Mouse (Mus musculus): ENCODE measurements around the gene Wipf2. TPM values are rescaled to one million over a fixed set of nuclear protein-coding genes. Genes with fewer than 3 reads are reported as not detected.
A peak's percentile ranks its signal among the peaks of the same experiment; 100 is the strongest.

Wipf2 gene
- polyA plus RNA-seq, 1 experiment from 2014 or later, result 5.3 TPM

GRCm38 (mm10) chr11:98925265-98925721 lies 61.9 kb downstream of the Wipf2 start:
- no peaks in the 10 kb centered on the region for H3K27me3 ChIP-seq
- peak overlapping the region; percentile 36 for H3K4me2 ChIP-seq (replicated peaks)
- no peak overlapping the region for H3K9ac ChIP-seq
- no peaks in the 10 kb centered on the region for H3K36me3 ChIP-seq
- peaks cover 87% of the 10 kb centered on the region for H3K4me1 ChIP-seq
- H3K4me3 ChIP-seq (replicated peaks), result peak overlapping the region; percentile 18
- WGBS, result 4% methylated on average over 10 of the region's 10 CpGs
- H3K9me3 ChIP-seq (replicated peaks), result no peaks in the 10 kb centered on the region
- peak overlapping the region; percentile 94 for H3K27ac ChIP-seq (replicated peaks)
- ATAC-seq (ENCODE audit: insufficient number of reproducible peaks, low FRiP score, low TSS enrichment, low read depth), result peak; percentile 22; the same call in 1 of the 2 replicates

GRCm38 (mm10) chr11:98925868-98926311 lies 62.5 kb downstream of the Wipf2 start:
- Histone ChIP-seq H3K9ac (no peak overlapping the region), H3K27ac (replicated peaks) (peak overlapping the region; percentile 94), H3K9me3 (replicated peaks) (no peaks in the 10 kb centered on the region), H3K4me1 (peaks cover 93% of the 10 kb centered on the region), H3K4me3 (replicated peaks) (peak overlapping the region; percentile 18), H3K4me2 (replicated peaks) (peak overlapping the region; percentile 36), H3K27me3 (no peaks in the 10 kb centered on the region), H3K36me3 (no peaks in the 10 kb centered on the region)
- 4% methylated on average over 12 of the region's 12 CpGs for WGBS
- peak; percentile 35 for ATAC-seq (ENCODE audit: insufficient number of reproducible peaks, low FRiP score, low TSS enrichment, low read depth)

GRCm38 (mm10) chr11:98926553-98926952 lies 63.1 kb downstream of the Wipf2 start:
- H3K27ac ChIP-seq (replicated peaks), result peak overlapping the region; percentile 94
- no peak for ATAC-seq (ENCODE audit: insufficient number of reproducible peaks, low FRiP score, low TSS enrichment, low read depth)
- H3K9ac ChIP-seq, result no peak overlapping the region
- no peak overlapping the region for H3K4me3 ChIP-seq (replicated peaks)
- no peaks in the 10 kb centered on the region for H3K27me3 ChIP-seq
- 59% methylated on average over 7 of the region's 7 CpGs for whole genome bisulfite sequencing
- no peaks in the 10 kb centered on the region for H3K36me3 ChIP-seq
- H3K9me3 ChIP-seq (replicated peaks), result no peaks in the 10 kb centered on the region
- H3K4me2 ChIP-seq (replicated peaks), result no peak overlapping the region
- peaks cover 99% of the 10 kb centered on the region for H3K4me1 ChIP-seq

GRCm38 (mm10) chr11:98927438-98928076 lies 64.1 kb downstream of the Wipf2 start, which contains the start of gene Rara:
Rara (plus strand) TSS chr11:98927818.
- peak within 1 kb of the TSS; percentile 94 for H3K27ac ChIP-seq (replicated peaks)
- ATAC-seq (ENCODE audit: insufficient number of reproducible peaks, low FRiP score, low TSS enrichment, low read depth), result no peak
- WGBS, result 7% methylated on average over 21 of the region's 21 CpGs
- peak within 1 kb of the TSS; percentile 58 for H3K4me3 ChIP-seq (replicated peaks)
- H3K4me2 ChIP-seq (replicated peaks), result peak within 1 kb of the TSS; percentile 82
- no peaks in the 10 kb centered on the region for H3K27me3 ChIP-seq
- no peaks in the 10 kb centered on the region for H3K36me3 ChIP-seq
- H3K9ac ChIP-seq, result peak within 1 kb of the TSS; percentile 47
- H3K4me1 ChIP-seq, result peaks cover 99% of the 10 kb centered on the region
- no peaks in the 10 kb centered on the region for H3K9me3 ChIP-seq (replicated peaks)

GRCm38 (mm10) chr11:98928186-98928893 lies 64.9 kb downstream of the Wipf2 start:
- Histone ChIP-seq H3K27me3 (no peaks in the 10 kb centered on the region), H3K4me3 (replicated peaks) (peak overlapping the region; percentile 58), H3K27ac (replicated peaks) (peak overlapping the region; percentile 94), H3K36me3 (no peaks in the 10 kb centered on the region), H3K4me1 (peaks cover 99% of the 10 kb centered on the region), H3K4me2 (replicated peaks) (peak overlapping the region; percentile 82), H3K9ac (peak overlapping the region; percentile 47), H3K9me3 (replicated peaks) (no peaks in the 10 kb centered on the region)
- no peak for ATAC-seq (ENCODE audit: insufficient number of reproducible peaks, low FRiP score, low TSS enrichment, low read depth)
- WGBS, result 6% methylated on average over 12 of the region's 12 CpGs

GRCm38 (mm10) chr11:98929503-98929902 lies 66.1 kb downstream of the Wipf2 start:
- Histone ChIP-seq H3K36me3 (no peaks in the 10 kb centered on the region; the same call in 1 of the 2 replicates), H3K9ac (peak overlapping the region; percentile 16; the same call in 1 of the 2 replicates)
- ATAC-seq (ENCODE audit: insufficient number of reproducible peaks, low FRiP score, low TSS enrichment, low read depth), result no peak

GRCm38 (mm10) chr11:98930127-98930601 lies 66.7 kb downstream of the Wipf2 start:
- Histone ChIP-seq H3K36me3 (no peaks in the 10 kb centered on the region; the same call in 1 of the 2 replicates), H3K4me1 (peaks cover 99% of the 10 kb centered on the region), H3K4me2 (replicated peaks) (peak overlapping the region; percentile 82), H3K9ac (0 out of 2 replicates have a peak overlapping the region, but pooled peaks have one; percentile 16), H3K27me3 (no peaks in the 10 kb centered on the region), H3K9me3 (replicated peaks) (no peaks in the 10 kb centered on the region), H3K27ac (replicated peaks) (peak overlapping the region; percentile 94), H3K4me3 (replicated peaks) (peak overlapping the region; percentile 23)
- ATAC-seq (ENCODE audit: insufficient number of reproducible peaks, low FRiP score, low TSS enrichment, low read depth), result no peak
- 13% methylated on average over 7 of the region's 7 CpGs for WGBS

More at GRCm38 (mm10) chr11:98929503-98929902, 66.1 kb downstream of the Wipf2 start:
- H3K4me2 ChIP-seq (replicated peaks), result peak overlapping the region; percentile 82
- H3K4me3 ChIP-seq (replicated peaks), result peak overlapping the region; percentile 23
- no peaks in the 10 kb centered on the region for H3K9me3 ChIP-seq (replicated peaks)
- no peaks in the 10 kb centered on the region for H3K27me3 ChIP-seq
- peak overlapping the region; percentile 94 for H3K27ac ChIP-seq (replicated peaks)
- H3K4me1 ChIP-seq, result peaks cover 99% of the 10 kb centered on the region
- 24% methylated on average over 9 of the region's 9 CpGs for WGBS

GRCm38 (mm10) chr11:98930773-98931512 lies 67.5 kb downstream of the Wipf2 start:
- Histone ChIP-seq H3K27me3 (no peaks in the 10 kb centered on the region), H3K9ac (peak overlapping the region; percentile 4; the same call in 1 of the 2 replicates), H3K27ac (replicated peaks) (peak overlapping the region; percentile 94), H3K4me3 (replicated peaks) (no peak overlapping the region), H3K4me2 (replicated peaks) (peak overlapping the region; percentile 44), H3K36me3 (no peaks in the 10 kb centered on the region; the same call in 1 of the 2 replicates), H3K4me1 (peaks cover 97% of the 10 kb centered on the region), H3K9me3 (replicated peaks) (no peaks in the 10 kb centered on the region)
- 17% methylated on average over 10 of the region's 10 CpGs for WGBS
- no peak; the same call in 1 of the 2 replicates for ATAC-seq (ENCODE audit: insufficient number of reproducible peaks, low FRiP score, low TSS enrichment, low read depth)

GRCm38 (mm10) chr11:98931513-98932292 lies 68.3 kb downstream of the Wipf2 start:
- WGBS, result 24% methylated on average over 7 of the region's 7 CpGs
- Histone ChIP-seq H3K36me3 (no peaks in the 10 kb centered on the region; the same call in 1 of the 2 replicates), H3K9ac (no peak overlapping the region), H3K27ac (replicated peaks) (peak overlapping the region; percentile 94), H3K27me3 (no peaks in the 10 kb centered on the region), H3K4me2 (replicated peaks) (peak overlapping the region; percentile 44), H3K9me3 (replicated peaks) (no peaks in the 10 kb centered on the region), H3K4me3 (replicated peaks) (no peak overlapping the region), H3K4me1 (peaks cover 97% of the 10 kb centered on the region)
- ATAC-seq (ENCODE audit: insufficient number of reproducible peaks, low FRiP score, low TSS enrichment, low read depth), result peak; percentile 27; the same call in 1 of the 2 replicates
